Mouse (Mus musculus): ENCODE data around the gene Nudt22. TPM values are rescaled to one million over a fixed set of nuclear protein-coding genes. Genes with fewer than 3 reads are reported as not detected.

Gene Nudt22
- polyA plus RNA-seq, 1 experiment from 2014 or later: 16.9 TPM

DNA sequence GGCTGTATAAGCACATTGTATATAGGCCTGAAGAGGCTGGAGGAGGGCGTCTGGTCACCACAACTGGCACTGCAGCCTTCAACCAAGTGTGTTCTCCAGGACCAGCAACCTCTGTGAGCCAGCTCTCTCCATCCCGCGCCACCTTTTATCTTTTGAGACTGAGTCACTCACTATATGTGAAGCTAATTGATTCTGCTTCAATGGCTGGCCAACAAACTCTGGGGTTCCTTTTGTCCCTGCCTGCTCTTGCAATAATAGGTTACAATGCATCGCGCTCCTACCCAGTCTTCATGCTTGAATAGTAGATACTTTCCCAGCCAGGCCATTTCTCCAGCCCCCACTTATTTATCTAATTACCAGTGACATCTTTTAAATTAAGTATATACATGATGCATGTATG lies 12.3 kb downstream of the Nudt22 start:
- H3K9ac ChIP-seq (ENCODE audit: low read depth, low read length): no peak overlapping the region
- peaks cover 24% of the 10 kb centered on the region for H3K4me1 ChIP-seq (replicated peaks; ENCODE audit: control insufficient read depth, insufficient read depth, low read length)
- no peaks in the 10 kb centered on the region for H3K27me3 ChIP-seq (replicated peaks; ENCODE audit: control insufficient read depth, insufficient read depth, low read length)
- H3K9me3 ChIP-seq (ENCODE audit: control insufficient read depth, low read length): no peaks in the 10 kb centered on the region
- peaks cover 12% of the 10 kb centered on the region for H3K36me3 ChIP-seq (ENCODE audit: control insufficient read depth, insufficient read depth, low read length)
- ATAC-seq (replicated peaks; ENCODE audit: low FRiP score): no peak
- 95% methylated on average over 5 of the region's 5 CpGs for WGBS
- DNase-seq (ENCODE audit: low spot score): no peak
- H3K27ac ChIP-seq (ENCODE audit: low read depth, low read length): no peak overlapping the region
- no peak overlapping the region for H3K4me3 ChIP-seq (ENCODE audit: low read depth, low read length)
- H3K4me2 ChIP-seq: no peak overlapping the region

DNA sequence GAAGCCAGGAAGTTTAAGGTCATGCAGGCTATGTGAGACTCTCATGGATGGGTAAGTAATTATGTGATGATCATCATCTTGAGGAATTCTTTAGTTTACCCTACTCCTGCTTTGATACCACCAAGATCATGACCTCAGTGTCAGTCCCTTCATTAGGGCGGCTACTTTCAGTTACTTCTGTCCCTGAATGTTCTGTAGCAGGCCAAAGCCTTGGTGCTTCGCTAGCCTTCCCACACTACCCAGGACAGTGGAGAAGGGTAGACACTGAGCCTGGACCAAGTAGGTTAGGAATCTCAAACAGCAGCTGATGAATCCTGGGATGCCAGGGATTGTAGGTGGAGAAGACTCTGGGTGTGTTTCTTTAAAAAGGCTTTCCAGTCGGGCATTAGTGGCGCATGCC lies 14.5 kb downstream of the Nudt22 start:
- H3K27ac ChIP-seq (ENCODE audit: low read depth, low read length): no peak overlapping the region
- H3K36me3 ChIP-seq (ENCODE audit: control insufficient read depth, insufficient read depth, low read length): peaks cover 29% of the 10 kb centered on the region
- ATAC-seq (replicated peaks; ENCODE audit: low FRiP score) (no peak), DNase-seq (ENCODE audit: low spot score) (no peak)
- H3K9ac ChIP-seq (ENCODE audit: low read depth, low read length): peak overlapping the region; percentile 71; the same call in 1 of the 2 replicates
- H3K4me3 ChIP-seq (ENCODE audit: low read depth, low read length): peak overlapping the region; percentile 66
- no peaks in the 10 kb centered on the region for H3K27me3 ChIP-seq (replicated peaks; ENCODE audit: control insufficient read depth, insufficient read depth, low read length)
- WGBS: 90% methylated on average over 4 of the region's 4 CpGs
- no peaks in the 10 kb centered on the region for H3K9me3 ChIP-seq (ENCODE audit: control insufficient read depth, low read length)
- peak overlapping the region; percentile 85 for H3K4me2 ChIP-seq
- peaks cover 32% of the 10 kb centered on the region for H3K4me1 ChIP-seq (replicated peaks; ENCODE audit: control insufficient read depth, insufficient read depth, low read length)

DNA sequence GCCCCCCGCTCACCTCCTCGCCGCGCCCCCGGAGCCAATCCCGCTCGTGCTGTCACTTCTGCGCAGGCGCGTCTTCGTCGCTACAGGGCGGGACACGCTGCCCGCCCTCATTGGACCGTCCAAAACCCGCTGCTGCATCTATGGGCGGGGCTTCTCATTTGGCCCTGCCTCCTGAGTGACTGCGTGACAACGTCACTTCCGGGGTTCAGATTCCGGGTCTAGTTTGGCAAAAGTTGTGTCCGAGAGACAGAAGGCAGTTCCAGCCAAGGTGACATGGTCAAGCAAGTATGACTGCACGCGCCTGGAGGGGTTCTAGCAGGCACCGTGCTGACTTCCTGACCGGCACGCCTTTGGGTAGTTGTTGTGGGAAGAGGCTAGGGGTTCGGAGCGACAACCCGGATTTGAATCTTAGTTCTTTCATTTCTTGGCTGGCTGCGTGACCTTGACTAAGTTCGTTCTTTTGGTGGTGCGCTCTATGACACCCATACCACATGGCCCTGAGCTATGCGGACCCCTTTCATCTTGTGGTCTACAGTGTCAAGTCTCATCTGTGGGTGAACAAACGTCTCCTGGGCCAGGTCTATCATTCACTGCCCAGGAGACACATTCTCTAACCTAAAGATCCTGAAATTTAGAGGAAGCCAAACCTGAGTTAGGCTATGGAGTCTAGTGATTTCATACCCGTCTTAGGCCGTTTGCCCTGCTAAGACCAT lies 15.4 kb downstream of the Nudt22 start, which contains the start of gene Fkbp2:
Gene Fkbp2 (minus strand): TSS at position 121 of the 713 bp plus-strand sequence.
- Histone ChIP-seq H3K4me1 (replicated peaks; ENCODE audit: control insufficient read depth, insufficient read depth, low read length) (peaks cover 29% of the 10 kb centered on the region), H3K36me3 (ENCODE audit: control insufficient read depth, insufficient read depth, low read length) (peaks cover 29% of the 10 kb centered on the region), H3K27me3 (replicated peaks; ENCODE audit: control insufficient read depth, insufficient read depth, low read length) (no peaks in the 10 kb centered on the region), H3K27ac (ENCODE audit: low read depth, low read length) (peak within 1 kb of the TSS; percentile 73), H3K9ac (ENCODE audit: low read depth, low read length) (peak within 1 kb of the TSS; percentile 80), H3K4me2 (peak within 1 kb of the TSS; percentile 96), H3K9me3 (ENCODE audit: control insufficient read depth, low read length) (no peaks in the 10 kb centered on the region), H3K4me3 (ENCODE audit: low read depth, low read length) (peak within 1 kb of the TSS; percentile 66)
- under 1% methylated on average over 38 of the region's 38 CpGs for whole genome bisulfite sequencing
- ATAC-seq (replicated peaks; ENCODE audit: low FRiP score) (peak; percentile 81), DNase-seq (ENCODE audit: low spot score) (peak; percentile 99)

DNA sequence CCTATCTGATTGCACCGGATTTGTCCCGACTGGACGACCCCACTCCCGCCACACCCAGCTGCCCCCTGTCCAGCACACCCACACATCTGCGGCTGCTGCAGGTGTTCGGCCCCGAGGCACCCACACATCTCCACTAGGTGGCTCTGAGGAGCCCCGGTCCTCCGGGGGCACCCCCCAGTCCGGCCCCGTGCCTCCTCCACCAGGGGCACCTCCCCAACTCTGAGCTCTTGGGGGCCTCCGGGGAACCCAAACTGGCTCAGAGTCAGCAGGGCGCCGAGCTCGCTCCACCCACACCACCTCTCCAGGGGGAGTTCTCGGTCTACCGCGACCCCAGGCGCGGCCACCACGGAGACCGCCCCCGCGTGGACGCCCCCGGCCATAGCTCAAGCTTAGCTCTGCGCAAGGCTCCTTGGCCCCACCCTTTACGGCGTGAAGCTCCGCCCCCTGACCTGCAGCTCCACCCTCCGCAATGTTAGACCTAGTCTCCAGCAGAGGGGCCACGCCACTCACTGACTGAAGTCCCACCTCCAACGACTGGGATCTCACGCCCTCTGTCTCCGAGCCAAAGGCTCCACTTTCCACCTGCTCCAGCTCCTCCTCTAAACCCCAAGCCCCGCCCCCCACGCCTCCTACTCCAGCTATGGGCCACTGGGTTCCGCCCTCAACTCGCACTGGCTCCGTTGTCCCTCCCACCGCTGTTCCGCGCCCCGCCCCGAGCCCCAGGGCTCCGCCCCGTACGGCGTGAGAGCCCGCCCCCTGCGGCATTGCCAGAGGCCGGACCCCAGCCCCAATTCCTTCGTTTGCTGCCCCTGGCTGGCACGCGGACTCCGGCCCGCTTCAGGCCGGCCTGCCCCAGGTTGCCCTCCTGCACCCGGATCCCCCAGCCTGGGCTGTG lies 16.2 kb downstream of the Nudt22 start:
- peaks cover 22% of the 10 kb centered on the region for H3K36me3 ChIP-seq (ENCODE audit: control insufficient read depth, insufficient read depth, low read length)
- H3K4me1 ChIP-seq (replicated peaks; ENCODE audit: control insufficient read depth, insufficient read depth, low read length): peaks cover 29% of the 10 kb centered on the region
- no peaks in the 10 kb centered on the region for H3K27me3 ChIP-seq (replicated peaks; ENCODE audit: control insufficient read depth, insufficient read depth, low read length)
- peak overlapping the region; percentile 66 for H3K4me3 ChIP-seq (ENCODE audit: low read depth, low read length)
- H3K27ac ChIP-seq (ENCODE audit: low read depth, low read length): peak overlapping the region; percentile 73
- under 1% methylated on average over 59 of the region's 59 CpGs for WGBS
- H3K9ac ChIP-seq (ENCODE audit: low read depth, low read length): peak overlapping the region; percentile 80
- ATAC-seq (replicated peaks; ENCODE audit: low FRiP score) (peak; percentile 86), DNase-seq (ENCODE audit: low spot score) (peak; percentile 100)
- H3K4me2 ChIP-seq: peak overlapping the region; percentile 96
- H3K9me3 ChIP-seq (ENCODE audit: control insufficient read depth, low read length): no peaks in the 10 kb centered on the region

DNA sequence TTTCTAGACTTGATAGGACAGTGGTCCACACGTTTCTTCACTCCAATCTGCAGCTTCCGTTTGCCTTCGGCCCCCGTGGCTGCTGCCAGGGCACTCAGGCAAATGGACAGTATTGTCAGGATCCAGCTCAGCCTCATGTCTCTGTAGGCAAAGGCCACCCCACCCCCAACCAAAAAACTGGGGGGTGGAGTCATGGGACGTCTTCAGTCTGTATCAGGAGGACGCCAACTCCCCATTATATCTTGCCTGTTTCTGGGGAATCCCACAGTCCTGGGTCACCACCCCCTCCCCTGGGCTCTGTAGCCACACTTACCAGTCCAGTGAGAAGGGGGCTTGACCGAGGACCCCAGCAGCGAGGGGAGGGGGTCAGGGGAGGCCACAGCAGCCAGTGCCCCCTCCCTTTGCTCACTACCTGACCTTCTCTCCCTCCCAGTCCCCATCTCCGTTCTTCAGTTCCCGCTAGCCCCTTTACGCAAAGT lies 16.9 kb downstream of the Nudt22 start:
- peak overlapping the region; percentile 80 for H3K9ac ChIP-seq (ENCODE audit: low read depth, low read length)
- peak; percentile 4; the same call in 1 of the 2 replicates for ATAC-seq (replicated peaks; ENCODE audit: low FRiP score)
- no peaks in the 10 kb centered on the region for H3K27me3 ChIP-seq (replicated peaks; ENCODE audit: control insufficient read depth, insufficient read depth, low read length)
- peak overlapping the region; percentile 73 for H3K27ac ChIP-seq (ENCODE audit: low read depth, low read length)
- no peaks in the 10 kb centered on the region for H3K9me3 ChIP-seq (ENCODE audit: control insufficient read depth, low read length)
- H3K4me3 ChIP-seq (ENCODE audit: low read depth, low read length): peak overlapping the region; percentile 66
- H3K4me2 ChIP-seq: peak overlapping the region; percentile 96
- DNase-seq (ENCODE audit: low spot score): peak; percentile 66
- H3K36me3 ChIP-seq (ENCODE audit: control insufficient read depth, insufficient read depth, low read length): peaks cover 22% of the 10 kb centered on the region
- H3K4me1 ChIP-seq (replicated peaks; ENCODE audit: control insufficient read depth, insufficient read depth, low read length): peaks cover 30% of the 10 kb centered on the region
- 5% methylated on average over 11 of the region's 11 CpGs for WGBS

DNA sequence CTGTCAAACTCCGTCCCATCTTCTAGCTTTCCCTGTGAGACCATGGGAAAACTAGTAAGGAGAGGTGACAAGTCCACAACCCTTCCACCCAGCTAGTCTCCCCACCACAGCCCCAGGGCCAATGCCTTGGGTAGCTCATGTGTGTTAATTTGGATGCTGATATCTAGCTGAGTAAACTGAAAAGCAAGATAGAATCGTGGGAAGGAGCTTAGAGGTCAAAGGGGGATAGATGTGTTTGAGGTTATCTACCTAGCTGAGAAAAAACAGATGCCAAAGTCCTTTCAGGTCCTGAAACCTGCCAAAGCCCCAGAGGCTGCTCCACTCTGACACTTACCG lies 17.3 kb downstream of the Nudt22 start:
- WGBS: 28% methylated on average over 3 of the region's 3 CpGs
- ATAC-seq (replicated peaks; ENCODE audit: low FRiP score) (no peak), DNase-seq (ENCODE audit: low spot score) (no peak)
- Histone ChIP-seq H3K9me3 (ENCODE audit: control insufficient read depth, low read length) (no peaks in the 10 kb centered on the region), H3K4me1 (replicated peaks; ENCODE audit: control insufficient read depth, insufficient read depth, low read length) (peaks cover 34% of the 10 kb centered on the region), H3K27me3 (replicated peaks; ENCODE audit: control insufficient read depth, insufficient read depth, low read length) (no peaks in the 10 kb centered on the region), H3K4me2 (peak overlapping the region; percentile 96), H3K9ac (ENCODE audit: low read depth, low read length) (peak overlapping the region; percentile 80), H3K4me3 (ENCODE audit: low read depth, low read length) (peak overlapping the region; percentile 66), H3K27ac (ENCODE audit: low read depth, low read length) (peak overlapping the region; percentile 73), H3K36me3 (ENCODE audit: control insufficient read depth, insufficient read depth, low read length) (peaks cover 22% of the 10 kb centered on the region)

DNA sequence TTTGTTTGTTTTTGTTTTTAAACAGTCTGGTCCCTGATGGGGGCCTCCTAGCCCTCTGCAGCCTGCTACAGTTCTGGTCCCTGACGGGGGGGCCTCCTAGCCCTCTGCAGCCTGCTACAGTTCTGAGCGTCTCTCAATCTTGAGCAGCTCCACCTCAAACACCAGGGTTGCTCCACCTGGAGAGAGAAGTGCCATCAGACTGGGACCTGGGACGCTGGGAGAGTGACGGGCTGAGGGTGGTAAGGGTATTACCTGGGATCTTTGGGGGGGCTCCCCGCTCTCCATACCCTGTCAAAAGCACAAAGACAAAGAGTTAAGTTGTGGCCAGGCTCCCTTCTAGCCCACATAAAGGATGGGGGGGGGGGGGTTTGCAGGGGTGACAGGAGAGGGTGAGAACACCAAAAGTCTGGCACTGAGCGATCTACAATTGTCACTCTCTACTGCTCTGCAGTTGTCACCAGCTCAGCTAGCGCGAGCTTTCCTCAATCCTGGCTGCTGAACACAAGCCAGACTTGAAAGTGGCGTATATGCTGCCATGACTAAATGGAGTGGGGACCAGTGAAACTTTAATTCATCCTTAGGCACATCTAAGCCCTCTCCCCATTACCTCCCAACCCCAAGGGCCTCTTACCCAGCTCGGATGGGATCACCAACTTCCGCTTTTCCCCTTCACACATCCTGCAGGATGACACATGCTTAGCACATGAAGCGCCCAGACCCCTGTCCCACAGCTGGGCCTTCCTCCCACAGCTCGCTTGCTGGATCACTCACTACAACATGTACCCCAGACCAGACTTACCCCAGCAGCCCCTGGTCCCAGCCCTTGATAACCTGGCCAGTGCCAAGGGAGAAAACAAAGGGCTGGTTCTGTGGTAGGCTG lies 17.9 kb downstream of the Nudt22 start:
- DNase-seq (ENCODE audit: low spot score) (no peak), ATAC-seq (replicated peaks; ENCODE audit: low FRiP score) (no peak)
- H3K9me3 ChIP-seq (ENCODE audit: control insufficient read depth, low read length): no peaks in the 10 kb centered on the region
- peaks cover 34% of the 10 kb centered on the region for H3K4me1 ChIP-seq (replicated peaks; ENCODE audit: control insufficient read depth, insufficient read depth, low read length)
- peak overlapping the region; percentile 73 for H3K27ac ChIP-seq (ENCODE audit: low read depth, low read length)
- H3K27me3 ChIP-seq (replicated peaks; ENCODE audit: control insufficient read depth, insufficient read depth, low read length): no peaks in the 10 kb centered on the region
- peak overlapping the region; percentile 66 for H3K4me3 ChIP-seq (ENCODE audit: low read depth, low read length)
- H3K36me3 ChIP-seq (ENCODE audit: control insufficient read depth, insufficient read depth, low read length): peaks cover 22% of the 10 kb centered on the region
- 77% methylated on average over 13 of the region's 13 CpGs for WGBS
- peak overlapping the region; percentile 96 for H3K4me2 ChIP-seq
- peak overlapping the region; percentile 80 for H3K9ac ChIP-seq (ENCODE audit: low read depth, low read length)
